Mouse (Mus musculus): ENCODE measurements at regions not wholly inside any gene's neighbourhood (a gene's known extent, or its start where the extent isn't known, plus 50 kb on each side); places are given as distances from the start of the nearest gene placed in this dataset.
"Not testable (repeated sequence)": the region's sequence is repeated elsewhere in the genome, so short reads cannot be mapped to it uniquely, and the experiment has no call there.

GRCm38 (mm10) chr3:44122311-44122710 lies 1255.9 kb upstream of the Pcdh10 start:
- peak; percentile 40 for DNase-seq

- DNase-seq = no peak
Observed at GRCm38 (mm10) chr3:44130657-44131056, 1247.5 kb upstream of the Pcdh10 start.

- no peak for DNase-seq
Observed at GRCm38 (mm10) chr3:44154526-44154925, 1223.7 kb upstream of the Pcdh10 start.

GRCm38 (mm10) chr3:44199876-44200275 lies 1178.3 kb upstream of the Pcdh10 start:
- DNase-seq = not testable (repeated sequence)

- not testable (repeated sequence) for DNase-seq
Observed at GRCm38 (mm10) chr3:44237532-44237931, 1140.7 kb upstream of the Pcdh10 start.

All from retina, postnatal 1 day (tissue).